Mouse (Mus musculus): ENCODE results near the gene Hoxc6.

The Hoxc6 gene

DNA sequence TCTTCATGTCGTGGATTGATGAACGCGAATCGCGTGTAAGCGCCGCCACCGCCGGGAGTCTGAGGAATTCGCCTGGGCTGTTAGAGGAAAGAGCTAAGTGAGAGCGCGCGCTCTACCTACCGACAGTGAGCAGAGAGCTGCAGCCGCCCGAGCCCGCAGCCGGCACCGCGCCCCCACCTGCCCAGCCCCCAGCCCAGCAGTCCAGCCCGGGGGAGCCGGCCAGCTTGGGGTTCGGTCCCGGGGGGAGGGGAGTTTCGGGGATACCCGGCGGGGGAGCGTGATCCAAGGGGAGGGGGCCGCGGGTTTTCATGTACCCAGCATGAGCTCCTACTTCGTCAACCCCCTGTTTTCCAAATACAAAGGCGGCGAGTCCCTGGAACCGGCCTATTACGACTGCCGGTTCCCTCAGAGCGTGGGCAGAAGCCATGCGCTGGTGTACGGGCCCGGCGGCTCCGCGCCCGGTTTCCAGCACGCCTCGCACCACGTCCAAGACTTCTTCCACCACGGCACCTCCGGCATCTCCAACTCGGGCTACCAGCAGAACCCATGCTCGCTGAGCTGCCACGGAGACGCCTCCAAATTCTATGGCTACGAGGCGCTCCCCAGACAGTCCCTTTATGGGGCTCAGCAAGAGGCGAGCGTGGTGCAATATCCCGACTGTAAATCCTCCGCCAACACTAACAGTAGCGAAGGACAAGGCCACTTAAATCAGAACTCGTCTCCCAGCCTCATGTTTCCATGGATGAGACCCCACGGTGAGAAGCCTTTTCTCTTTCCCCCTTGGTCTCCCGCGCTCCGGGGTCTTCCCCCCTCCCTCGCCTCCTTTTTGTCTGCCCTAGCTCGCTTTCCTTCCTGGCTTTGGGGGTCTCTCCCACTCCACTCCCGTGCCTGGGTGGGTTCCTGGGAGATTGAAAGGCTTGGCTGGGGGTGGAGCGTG is 7.3 kb upstream of the Hoxc6 start, which contains the start of gene Hoxc8:
TSS of gene Hoxc8 (plus strand) at position 147 of the 937 bp plus-strand sequence.
- no peak for ATAC-seq (ENCODE audit: low TSS enrichment)

DNA sequence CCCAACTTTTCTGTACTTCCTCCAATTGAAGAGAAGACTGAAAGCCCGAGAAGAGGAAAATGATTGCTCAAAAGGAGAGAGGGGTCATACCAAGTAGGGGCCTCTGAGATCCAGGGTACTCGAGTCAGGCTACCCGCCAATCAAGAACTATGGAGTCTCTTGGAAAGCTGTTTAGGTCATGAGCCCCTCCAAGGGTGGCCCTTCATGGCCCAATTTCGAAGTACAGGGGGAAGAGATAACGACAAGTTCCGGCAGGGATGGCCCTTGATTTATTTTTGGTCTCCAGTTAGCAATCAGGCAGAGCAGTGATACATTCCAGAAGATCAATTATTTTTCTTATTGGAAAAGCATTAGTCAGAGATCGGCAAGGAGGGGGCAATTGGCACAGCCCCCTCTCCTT is 6.3 kb upstream of the Hoxc6 start:
- no peak for ATAC-seq (ENCODE audit: low TSS enrichment)

DNA sequence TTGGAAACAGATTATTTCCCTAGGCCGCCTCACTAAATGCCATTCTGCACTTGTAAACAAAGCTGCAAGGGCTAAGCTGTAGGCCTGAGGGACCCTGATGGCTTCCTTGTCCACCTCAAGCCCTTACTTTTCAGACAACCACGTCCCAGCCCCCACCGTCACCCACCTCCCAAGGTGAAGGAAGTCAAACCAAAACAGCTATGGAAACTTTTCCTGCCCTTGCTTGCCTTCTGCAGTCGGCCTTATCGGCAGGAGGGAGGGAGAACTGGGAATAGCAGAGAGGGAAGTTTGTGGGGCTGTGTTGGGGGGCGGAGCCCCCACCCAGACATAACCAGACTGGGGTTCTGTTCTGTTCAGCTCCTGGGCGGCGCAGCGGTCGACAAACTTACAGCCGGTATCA is 5.9 kb upstream of the Hoxc6 start:
- ATAC-seq (ENCODE audit: low TSS enrichment) = no peak

DNA sequence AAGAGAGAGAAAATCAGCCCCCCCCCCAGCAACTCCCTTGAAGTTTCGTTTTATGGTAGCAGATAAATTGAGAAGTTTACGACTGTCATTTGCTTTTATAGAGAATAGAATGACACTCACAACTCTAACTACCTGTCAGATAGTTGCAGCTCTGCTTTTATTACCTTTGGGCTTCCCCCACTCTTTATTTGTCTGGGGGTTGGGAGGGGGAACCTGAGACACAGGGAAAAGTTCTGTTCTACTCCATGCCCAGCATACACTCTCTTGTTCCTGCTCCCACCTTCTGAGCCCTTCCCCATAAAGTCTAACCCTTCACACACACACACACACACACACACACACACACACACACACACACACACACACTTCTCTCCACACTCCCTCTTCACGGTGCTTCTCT is 5.2 kb upstream of the Hoxc6 start:
- no peak for ATAC-seq (ENCODE audit: low TSS enrichment)

DNA sequence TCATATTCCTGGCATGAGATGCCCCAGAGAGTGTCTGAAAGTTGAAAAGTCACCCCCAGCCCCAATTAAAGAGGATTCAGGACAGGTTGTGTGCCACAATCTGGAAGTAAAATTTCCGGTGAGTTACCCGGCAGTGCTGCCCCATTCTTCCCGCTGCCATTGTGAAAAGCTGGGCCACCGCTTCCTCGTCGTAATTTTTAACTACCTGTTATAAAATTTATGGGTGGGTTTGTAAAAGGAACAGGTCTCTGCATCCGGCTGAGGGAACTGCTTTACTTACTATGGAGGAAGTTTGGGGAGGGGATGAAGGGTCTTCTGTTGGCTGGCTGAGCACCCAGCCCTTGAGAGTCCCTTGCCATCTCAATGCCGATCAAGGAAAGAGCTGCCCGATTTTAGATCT is 1.5 kb upstream of the Hoxc6 start:
- no peak for ATAC-seq (ENCODE audit: low TSS enrichment)

DNA sequence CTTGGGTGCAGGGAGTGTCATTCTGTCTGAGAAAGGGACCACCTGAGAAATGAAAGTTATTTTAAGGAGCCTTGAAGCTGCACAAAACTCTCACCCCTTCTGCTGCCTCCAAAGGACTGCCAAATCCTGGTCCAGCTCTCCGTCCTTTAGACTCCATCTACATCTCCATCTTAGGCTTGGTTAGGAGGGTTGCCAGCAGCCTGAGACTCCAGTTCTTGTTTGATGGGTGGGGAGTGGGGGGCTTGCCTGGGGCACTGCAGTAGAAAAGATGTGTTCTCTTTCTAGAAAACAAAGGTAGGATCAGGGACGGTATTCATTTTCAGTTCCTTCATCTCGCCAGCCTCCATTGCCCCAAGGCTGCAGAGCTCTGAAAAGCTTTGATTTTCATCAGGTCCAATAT is 626 bp upstream of the Hoxc6 start:
- ATAC-seq (ENCODE audit: low TSS enrichment) = no peak

DNA sequence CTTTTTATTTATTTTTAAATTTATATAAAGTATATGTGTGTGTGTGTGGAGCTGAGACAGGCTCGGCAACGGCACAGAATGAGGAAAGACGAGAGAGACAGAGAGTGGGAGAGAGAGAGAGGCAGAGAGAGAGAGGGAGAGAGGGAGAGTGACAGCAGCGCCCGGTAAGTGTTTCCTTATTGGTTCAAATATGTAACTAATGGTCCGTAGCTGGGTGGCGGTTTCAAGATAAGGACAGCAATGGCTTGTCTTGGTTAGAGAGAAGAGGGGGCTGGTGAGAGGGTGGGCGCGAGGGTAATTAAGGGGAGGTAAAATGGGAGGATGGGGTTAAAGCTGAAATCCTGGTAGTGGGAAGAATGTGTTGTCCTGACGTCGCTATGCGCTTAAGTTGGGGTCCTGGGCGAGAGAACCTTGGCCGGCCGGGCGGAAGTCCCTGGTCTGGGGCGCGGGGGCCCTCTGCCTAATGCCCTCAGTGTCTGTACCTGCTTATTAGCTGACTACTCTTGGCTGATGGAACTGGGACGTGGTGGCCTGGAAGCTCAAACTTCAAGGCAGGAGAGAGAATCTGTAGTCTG is 638 bp downstream of the Hoxc6 start:
- ATAC-seq (ENCODE audit: low TSS enrichment) = no peak

DNA sequence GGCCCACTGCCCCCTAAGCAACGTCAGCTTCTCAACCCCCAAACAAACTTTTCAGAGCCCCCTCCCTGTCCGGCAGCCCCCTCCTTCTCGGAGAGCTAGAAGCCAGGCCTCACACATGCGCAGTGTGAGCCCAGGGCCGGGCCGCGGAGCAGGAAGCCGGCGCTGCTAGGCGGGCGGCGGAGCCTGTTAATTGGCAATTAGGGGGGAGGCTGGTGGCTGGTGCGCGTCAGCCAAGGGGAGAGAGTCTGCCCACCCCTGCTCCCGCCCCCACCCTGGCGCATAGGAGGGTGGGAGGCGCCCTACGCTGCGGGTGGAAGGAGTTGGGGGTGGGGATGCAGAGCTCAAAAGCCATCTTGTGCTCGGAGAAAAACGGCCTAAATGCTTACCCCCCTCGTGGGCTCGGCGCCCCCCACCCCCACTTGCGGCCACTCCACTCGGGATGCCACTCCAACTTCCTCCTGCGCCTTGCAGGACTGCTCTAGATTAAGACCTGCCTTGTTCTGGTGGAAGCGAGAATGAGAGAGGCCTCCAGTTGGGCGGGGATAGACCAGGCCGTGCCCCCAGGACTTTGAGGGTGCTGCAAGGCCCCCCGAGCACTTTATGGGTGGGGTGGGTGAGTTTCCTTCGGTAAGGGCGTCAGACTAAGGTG is 1.2 kb downstream of the Hoxc6 start:
- no peak for ATAC-seq (ENCODE audit: low TSS enrichment)

DNA sequence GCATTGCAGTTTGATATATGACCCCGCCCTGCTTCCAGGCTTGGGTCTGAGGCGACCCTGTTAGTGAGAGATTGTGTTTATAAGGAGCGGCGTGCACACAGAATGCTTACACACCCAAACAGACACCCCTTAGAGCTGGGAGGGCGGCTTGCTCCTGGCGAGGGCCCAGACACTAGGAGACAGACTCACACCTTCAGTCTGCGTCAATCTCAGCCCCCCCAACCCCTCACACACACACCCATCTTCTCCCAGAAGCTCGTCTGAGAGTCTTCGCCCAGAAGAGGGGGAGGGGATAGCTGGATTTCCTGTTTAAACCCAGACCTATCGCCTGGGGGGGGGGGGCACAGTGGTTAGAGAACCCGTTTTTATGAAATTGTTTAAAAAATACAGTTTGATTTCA is 1.9 kb downstream of the Hoxc6 start:
- no peak for ATAC-seq (ENCODE audit: low TSS enrichment)

DNA sequence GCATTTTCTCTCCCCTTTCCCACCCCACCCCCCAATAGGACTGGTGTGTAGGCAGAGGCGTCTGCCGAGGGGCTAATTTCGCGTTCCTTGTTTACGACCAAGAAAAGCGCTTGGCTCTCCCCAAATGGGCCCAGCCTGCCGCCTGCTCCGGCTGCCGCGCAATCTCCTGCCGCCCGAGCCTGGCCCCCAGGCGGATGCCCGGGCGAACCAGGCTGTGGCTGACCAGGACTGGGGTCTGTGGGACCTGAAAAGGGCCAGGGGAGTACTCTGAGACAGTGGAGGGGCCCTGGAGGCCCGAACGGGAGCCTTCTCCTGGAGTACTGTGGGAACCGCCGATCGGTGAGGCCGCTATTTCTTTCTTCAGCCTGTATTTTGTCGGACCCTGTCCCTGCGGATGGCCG is 2.4 kb downstream of the Hoxc6 start:
- ATAC-seq (ENCODE audit: low TSS enrichment) = no peak

DNA sequence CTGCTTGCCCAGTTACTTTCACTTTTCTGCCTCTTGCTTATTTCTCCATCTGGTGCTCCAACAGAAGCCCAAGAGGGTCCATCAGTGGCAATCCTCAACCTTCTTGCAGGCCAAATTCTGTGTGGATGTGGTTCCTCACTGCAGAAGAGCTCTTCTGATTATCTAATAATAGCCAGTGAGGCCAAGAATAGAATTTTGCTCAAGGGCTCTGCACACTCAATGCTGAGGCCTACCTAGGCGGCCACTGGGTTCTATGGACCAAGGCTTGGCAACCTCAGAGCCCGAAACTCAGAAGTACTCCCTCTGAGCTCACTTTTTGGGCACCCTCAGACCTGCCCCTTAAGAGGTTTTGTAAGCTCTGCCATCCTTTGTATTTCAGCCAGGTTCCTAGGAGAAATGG is 3.3 kb downstream of the Hoxc6 start:
- ATAC-seq (ENCODE audit: low TSS enrichment) = no peak

DNA sequence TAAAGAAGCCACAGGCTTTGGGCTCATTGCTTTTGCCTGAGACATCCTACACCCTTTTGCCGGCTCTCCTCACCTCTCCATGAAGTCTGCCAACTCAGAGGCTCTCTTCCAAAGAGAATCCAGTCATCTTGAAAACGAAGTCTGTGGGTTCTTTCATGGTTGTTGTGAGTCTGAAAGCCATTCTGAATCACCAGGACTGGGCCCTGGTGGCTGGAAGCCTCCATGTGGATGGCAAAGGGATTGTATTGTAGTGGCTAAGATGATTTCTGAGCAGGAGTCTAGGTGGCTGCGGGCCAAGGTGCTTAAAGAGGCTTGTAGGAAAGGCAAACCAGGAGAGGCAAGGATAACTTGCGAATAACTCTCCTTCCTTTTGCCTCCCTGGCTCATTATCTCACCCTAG is 4.1 kb downstream of the Hoxc6 start:
- ATAC-seq (ENCODE audit: low TSS enrichment) = no peak

DNA sequence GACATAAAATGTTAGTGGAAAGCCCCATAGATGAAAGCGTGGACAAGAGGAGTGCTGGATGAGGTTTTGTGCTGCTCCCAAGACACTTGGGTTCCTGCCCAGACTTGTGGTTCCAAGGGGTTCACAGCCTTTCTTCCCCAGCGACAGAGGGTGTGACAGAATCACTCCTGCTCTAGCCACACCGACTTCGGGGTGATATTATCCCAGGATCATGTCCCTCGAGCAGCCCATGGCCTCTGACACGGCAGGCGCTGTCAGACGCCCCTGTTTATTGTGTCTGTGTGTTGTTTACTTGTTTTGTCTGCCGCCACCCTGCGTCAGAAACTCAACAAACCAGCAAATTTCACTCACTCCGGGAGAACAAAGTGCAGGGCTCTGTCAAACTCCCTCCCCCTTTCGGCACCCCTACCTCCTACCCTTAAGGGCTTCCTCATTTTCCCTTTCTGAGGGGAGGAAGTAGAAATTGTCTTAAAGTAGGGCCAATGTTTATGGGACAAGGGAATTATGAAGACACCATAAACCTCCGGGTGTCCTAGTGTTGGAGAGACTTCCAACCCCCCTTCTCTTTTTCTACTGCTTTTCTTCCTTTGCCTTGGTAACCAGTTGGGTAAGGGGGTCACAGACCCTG is 4.9 kb downstream of the Hoxc6 start:
- no peak for ATAC-seq (ENCODE audit: low TSS enrichment)

DNA sequence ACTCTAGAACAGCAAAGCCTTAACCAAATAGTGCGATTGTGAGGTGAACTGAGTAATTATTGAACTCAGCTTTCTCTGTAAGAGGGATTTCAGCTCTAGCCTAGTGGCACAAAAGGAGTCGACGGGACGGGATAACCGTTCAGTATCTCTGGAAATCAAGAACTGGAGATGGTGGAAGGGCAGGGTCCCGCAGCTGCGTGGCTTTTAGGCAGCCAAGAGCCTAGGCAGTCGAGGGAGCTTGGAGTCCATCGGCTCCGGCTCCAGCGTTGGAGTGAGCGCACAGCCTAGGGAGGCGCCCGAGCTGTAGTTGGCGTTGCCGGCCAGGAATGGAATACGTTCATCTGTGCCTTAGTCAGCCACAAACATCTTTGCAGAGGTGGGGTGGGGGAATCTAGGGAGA is 7.3 kb downstream of the Hoxc6 start:
- ATAC-seq (ENCODE audit: low TSS enrichment) = no peak

DNA sequence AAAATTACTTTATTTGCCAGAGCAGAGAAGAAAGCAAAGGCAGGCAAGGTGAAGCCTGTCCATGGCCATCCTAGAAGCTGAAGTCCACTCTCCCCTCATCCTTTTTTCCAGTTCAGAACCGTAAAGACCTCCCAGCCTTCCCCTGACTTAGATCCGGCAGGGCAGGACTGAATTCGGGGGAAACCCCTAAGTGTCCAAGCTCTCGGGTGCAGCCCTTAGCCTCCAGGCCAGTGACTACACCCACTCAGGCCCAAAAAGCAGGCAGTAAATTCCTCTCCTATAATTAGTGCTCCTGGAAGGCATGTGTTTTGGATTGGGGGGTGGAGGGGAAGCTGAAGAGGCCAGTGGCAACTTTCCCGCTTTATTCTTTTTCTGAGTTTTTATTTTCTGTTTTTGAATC is 7.7 kb downstream of the Hoxc6 start:
- no peak for ATAC-seq (ENCODE audit: low TSS enrichment)

DNA sequence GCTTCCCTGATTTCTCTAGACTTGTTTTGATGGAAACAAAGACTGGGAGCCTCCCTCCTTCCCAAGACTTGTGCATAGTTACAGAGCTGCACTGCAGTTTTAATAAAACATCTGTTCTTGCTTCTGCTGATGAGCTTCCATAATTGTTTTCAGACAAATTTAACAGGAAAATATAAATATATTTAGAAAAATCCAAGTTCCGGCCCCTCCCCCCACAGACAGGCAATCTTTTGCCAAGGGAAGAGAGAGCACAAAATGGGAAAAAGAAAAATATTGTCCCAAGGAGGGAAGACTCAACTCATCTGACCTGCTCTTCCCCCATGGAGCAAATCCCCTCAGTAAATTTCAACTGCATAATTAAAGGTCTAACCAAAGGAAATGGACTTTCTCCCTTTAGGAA is 8.3 kb downstream of the Hoxc6 start:
- no peak for ATAC-seq (ENCODE audit: low TSS enrichment)

DNA sequence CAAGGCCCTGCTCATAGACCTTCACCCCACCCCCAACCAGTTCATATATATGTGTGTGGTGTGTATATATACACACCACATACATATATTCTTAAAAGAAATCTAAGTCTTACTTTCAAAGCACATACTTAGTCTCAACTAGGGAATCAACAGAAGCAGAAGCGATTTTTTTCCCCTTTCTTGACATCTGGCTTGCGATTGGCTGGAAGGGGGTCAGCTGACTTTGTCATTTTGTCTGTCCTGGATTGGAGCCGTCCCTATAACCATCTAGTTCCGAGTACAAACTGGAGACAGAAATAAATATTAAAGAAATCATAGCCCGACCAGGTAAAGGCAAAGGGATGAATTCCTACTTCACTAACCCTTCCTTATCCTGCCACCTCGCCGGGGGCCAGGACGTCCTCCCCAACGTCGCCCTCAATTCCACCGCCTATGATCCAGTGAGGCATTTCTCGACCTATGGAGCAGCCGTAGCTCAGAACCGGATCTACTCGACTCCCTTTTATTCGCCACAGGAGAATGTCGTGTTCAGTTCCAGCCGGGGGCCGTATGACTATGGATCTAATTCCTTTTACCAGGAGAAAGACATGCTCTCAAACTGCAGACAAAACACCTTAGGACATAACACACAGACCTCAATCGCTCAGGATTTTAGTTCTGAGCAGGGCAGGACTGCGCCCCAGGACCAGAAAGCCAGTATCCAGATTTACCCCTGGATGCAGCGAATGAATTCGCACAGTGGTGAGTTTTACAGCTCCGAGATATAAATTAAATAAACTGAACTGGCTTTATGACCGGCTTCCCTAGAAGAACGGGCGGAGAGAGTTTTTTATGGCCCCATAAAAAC is 11.4 kb downstream of the Hoxc6 start:
- no peak for ATAC-seq (ENCODE audit: low TSS enrichment)

DNA sequence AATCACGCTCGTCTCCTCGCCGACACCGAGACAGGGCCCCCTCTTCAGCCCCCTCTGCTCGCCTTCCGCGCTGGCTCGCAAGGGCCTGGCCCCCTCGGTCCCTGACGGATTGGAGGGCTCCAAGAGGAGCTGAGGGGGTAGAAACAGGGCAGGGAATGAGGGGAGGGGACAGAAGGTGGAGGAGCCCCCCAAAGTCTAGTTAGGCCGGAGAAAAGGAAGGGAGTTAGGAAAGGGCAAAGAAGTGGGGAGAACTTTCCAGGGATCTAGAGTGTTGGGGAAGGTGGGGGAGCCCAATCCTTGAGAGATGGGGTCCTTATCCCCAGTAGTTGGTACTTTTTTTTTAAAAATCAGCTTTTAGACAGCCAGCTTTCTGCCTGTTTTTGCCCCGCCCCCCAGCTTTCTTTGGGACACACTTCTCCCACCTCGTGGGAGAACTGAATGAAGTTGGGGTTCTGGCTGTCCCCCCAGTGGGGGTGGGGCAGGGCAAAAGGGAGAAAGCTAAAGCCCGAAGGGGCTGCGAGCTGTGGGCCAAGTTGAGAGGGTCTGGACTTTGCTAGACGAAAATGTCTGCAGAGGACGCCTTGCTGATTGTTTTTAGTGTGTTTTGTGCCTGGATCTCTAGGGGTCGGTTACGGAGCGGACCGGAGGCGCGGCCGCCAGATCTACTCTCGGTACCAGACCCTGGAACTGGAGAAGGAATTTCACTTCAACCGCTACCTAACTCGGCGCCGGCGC is 12.2 kb downstream of the Hoxc6 start:
- ATAC-seq (ENCODE audit: low TSS enrichment) = no peak

DNA sequence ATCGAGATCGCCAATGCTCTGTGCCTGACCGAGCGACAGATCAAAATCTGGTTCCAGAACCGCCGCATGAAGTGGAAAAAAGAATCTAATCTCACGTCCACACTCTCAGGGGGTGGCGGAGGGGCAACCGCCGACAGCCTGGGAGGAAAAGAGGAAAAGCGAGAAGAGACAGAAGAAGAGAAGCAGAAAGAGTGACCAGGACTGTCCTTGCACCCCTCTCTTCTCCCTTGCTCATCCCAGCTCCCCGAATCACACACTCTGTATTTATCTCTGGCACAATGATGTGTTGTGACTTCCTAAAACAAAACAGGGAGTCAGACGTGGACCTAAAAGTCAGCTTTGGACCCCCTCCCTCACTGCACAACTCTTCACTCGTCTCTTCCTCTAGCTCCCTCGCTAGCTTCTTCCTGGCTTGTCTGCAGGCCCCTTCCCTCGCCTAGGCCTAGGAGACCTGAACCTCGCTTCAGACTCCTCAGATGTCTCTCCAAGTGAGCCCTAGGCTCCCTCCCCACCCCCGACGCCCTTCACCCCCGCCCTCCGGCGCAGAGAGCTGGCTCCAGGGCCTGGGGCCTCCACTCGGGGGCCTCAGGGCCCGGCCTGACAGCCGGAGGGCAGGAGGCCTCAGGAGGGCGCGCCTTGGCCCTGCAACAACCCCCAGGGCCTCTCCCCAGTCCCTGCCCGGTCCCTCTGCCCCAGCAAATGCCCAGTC is 12.9 kb downstream of the Hoxc6 start:
- no peak for ATAC-seq (ENCODE audit: low TSS enrichment)

DNA sequence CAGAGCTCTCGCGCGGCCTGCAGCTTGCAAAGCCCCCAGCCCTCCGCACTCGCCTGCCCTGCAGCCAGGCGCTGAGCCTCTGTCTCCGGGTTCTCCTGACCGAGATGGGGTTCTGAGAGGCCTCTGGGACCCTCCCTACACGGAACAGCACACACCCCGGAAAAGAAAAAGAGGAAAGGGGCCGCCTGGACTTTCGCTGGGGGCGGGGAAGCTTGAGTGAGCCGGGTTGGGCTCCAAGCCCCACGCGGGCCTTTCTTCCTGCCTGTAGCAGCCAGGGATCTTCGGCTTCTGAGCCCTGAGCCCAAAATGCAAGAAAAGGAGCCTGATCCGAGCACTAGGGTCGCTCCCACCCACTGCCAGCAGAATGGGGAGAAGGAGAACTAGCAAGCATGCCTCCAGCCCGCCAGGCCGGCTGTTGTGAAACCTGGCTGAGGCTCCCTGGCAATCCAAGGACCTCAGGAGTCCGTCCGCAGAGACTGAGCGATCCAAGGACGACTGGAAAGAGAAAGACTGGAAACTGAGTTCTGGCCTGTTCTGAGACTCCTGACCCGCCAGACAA is 13.9 kb downstream of the Hoxc6 start:
- ATAC-seq (ENCODE audit: low TSS enrichment) = no peak
